Mouse (Mus musculus): ENCODE measurements around the gene Zxdc. TPM values are rescaled to one million over a fixed set of nuclear protein-coding genes. Genes with fewer than 3 reads are reported as not detected.

Zxdc gene
- 5.4 and 5.7 TPM in 2 replicates for polyA plus RNA-seq (2012; ENCODE audit: insufficient read depth, insufficient read length, missing spikeins)

- H3K4me3 ChIP-seq (ENCODE audit: insufficient read depth, low read depth, low read length): peak within 1 kb of the TSS; percentile 87
- H3K4me1 ChIP-seq (ENCODE audit: control insufficient read depth, insufficient read depth, insufficient read length, low read length): peaks cover 12% of the 10 kb centered on the region; the same call in 1 of the 2 replicates
- peak within 1 kb of the TSS; percentile 38; the same call in 1 of the 2 replicates for H3K27ac ChIP-seq (replicated peaks; ENCODE audit: low read depth, low read length)
Measured at GRCm38 (mm10) chr6:90368976-90369724, at the start of gene Zxdc. Gene Zxdc, plus strand, starts transcription at chr6:90369492.

DNA sequence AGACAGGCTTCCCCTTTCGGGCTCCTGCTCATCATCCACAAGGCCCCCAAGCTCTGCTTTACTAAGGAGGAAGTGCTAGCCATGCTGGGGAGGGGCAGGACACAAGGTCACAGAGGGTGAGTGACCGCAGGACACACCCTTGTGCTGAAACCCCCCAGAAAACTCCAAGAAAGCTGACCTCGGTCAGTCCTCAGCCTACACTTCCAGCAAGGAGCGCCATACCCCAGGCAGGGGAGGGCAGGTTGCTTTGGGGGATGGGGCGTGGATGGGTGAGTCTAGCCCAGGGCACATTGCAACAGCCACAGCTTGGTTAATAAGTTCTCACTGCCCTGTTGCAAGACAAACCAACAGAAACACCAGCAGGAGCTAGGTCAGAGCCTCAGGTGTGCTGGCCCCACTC is 48.9 kb upstream of the Zxdc start:
- H3K4me1 ChIP-seq (ENCODE audit: control insufficient read depth, insufficient read depth, insufficient read length, low read length): no peaks in the 10 kb centered on the region
- no peak overlapping the region for H3K27ac ChIP-seq (replicated peaks; ENCODE audit: low read depth, low read length)
- no peak overlapping the region for H3K4me3 ChIP-seq (ENCODE audit: insufficient read depth, low read depth, low read length)

DNA sequence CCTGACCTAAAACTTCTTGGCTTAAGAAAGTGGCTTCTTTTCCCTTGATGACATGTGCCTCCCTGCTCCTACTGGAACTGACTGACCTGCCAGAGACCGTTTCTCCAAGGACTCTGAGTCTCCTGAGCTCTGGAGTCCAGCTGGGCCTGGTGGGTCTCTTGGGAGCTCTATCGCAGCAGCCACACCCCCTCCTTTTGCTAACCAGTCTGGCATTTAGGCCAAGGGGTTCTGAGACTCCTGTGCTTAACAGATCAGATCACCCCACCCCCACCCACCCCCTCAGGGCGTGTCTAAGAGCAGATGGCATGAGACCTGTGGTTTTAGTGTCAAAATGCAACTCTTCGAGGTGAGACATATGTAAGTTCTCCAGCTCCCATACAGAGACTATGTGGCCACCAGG is 47.5 kb upstream of the Zxdc start:
- no peak overlapping the region for H3K27ac ChIP-seq (replicated peaks; ENCODE audit: low read depth, low read length)

GRCm38 (mm10) chr6:90324026-90324425 is 45.3 kb upstream of the Zxdc start:
- Histone ChIP-seq H3K27ac (replicated peaks; ENCODE audit: low read depth, low read length) (no peak overlapping the region), H3K4me3 (ENCODE audit: insufficient read depth, low read depth, low read length) (no peak overlapping the region), H3K4me1 (ENCODE audit: control insufficient read depth, insufficient read depth, insufficient read length, low read length) (no peaks in the 10 kb centered on the region)

More for the DNA sequence above, 47.5 kb upstream of the Zxdc start:
- H3K4me3 ChIP-seq (ENCODE audit: insufficient read depth, low read depth, low read length): no peak overlapping the region
- no peaks in the 10 kb centered on the region for H3K4me1 ChIP-seq (ENCODE audit: control insufficient read depth, insufficient read depth, insufficient read length, low read length)

- Histone ChIP-seq H3K4me1 (ENCODE audit: control insufficient read depth, insufficient read depth, insufficient read length, low read length) (no peaks in the 10 kb centered on the region), H3K4me3 (ENCODE audit: insufficient read depth, low read depth, low read length) (no peak overlapping the region), H3K27ac (replicated peaks; ENCODE audit: low read depth, low read length) (no peak overlapping the region)
Measured at GRCm38 (mm10) chr6:90324463-90324862, 44.8 kb upstream of the Zxdc start.

DNA sequence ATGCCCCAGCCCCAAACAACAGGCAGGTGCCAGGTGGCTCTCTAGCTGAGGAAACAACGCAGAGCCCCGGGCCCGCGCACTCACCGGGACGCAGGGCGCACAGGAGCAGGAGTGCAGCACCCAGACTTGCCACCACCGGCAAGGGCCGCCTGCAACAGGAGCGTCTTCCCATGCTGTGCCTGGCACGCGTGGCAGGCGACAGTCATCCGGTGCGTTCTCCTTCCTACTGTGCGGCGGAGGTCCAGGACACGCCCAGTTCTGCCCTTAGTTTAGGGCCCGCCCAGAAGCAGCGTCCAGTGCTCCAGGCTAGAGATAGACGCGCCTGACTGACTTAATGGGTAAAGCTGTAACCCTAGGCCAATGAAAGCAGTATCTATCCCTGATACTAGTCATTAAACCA is 44.3 kb upstream of the Zxdc start, which contains the start of gene Chst13:
Gene Chst13 (minus strand): TSS at position 195 of the 400 bp plus-strand sequence.
- Histone ChIP-seq H3K4me3 (ENCODE audit: insufficient read depth, low read depth, low read length) (no peak within 1 kb of the TSS), H3K4me1 (ENCODE audit: control insufficient read depth, insufficient read depth, insufficient read length, low read length) (no peaks in the 10 kb centered on the region), H3K27ac (replicated peaks; ENCODE audit: low read depth, low read length) (no peak within 1 kb of the TSS)

DNA sequence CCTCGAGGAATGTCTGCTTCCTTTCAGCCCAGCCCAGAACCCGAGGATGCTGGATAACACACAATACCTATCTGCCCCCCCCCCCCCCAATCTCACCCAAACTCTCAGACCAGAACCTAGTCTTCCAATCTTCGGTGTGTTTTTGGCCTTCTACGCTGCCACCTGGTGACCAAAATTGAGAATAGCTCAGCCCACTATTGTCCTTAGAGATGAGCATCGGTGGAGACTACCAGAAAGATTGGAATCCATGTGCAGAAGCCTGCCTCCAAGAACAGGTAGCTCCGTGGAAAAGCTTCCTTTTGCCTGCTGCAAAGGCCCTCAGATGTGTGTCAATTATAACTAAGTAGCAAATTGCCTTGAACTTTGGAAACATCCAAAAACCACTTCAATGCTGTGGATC is 41.6 kb upstream of the Zxdc start:
- no peaks in the 10 kb centered on the region for H3K4me1 ChIP-seq (ENCODE audit: control insufficient read depth, insufficient read depth, insufficient read length, low read length)
- no peak overlapping the region for H3K4me3 ChIP-seq (ENCODE audit: insufficient read depth, low read depth, low read length)
- H3K27ac ChIP-seq (replicated peaks; ENCODE audit: low read depth, low read length): no peak overlapping the region

- Histone ChIP-seq H3K27ac (replicated peaks; ENCODE audit: low read depth, low read length) (no peak overlapping the region), H3K4me1 (ENCODE audit: control insufficient read depth, insufficient read depth, insufficient read length, low read length) (no peaks in the 10 kb centered on the region), H3K4me3 (ENCODE audit: insufficient read depth, low read depth, low read length) (no peak overlapping the region)
Measured at GRCm38 (mm10) chr6:90329953-90330352, 39.3 kb upstream of the Zxdc start.

DNA sequence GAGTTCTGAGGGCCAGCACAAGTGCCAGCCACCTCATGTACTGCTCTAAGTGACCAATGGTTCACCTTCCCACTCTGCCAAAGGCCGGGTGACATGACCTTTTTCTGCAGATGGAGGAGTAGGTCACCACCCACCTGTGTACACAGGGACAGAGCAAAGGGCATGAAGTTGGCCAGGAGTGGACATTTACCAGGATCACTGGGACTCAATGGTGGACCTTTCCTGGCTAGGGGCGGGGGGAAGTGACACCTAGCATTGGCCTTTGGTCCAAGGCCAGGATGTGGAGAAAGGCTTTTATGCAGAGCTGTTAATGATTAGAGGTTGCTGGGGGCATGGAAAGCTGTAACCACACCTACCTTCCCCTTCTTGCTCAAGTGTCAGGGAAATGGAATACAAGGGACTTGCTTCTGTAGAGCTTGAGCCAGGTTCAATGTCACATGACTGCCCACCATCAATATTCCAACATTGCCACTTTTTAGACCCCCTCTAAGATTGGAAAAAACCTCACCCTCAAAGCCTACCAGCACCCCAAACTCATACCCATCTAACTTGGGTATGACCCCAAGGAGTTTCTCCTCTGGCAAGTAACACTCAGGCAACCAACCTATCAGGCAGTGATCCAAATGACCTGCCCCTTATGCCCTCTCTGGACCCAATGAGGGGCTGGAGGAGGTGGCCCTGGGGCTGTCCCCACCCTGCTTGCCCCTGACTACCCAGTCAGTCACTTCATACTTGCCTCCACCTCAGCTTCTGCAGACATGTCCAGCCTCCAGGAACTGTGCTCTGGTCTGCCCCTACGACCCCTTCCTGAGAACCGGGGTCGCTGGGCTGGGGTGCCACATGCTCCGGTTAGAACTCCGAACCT is 36.5 kb upstream of the Zxdc start, which contains the start of gene Uroc1:
Gene Uroc1 (plus strand): TSS at position 724 of the 865 bp plus-strand sequence.
- Histone ChIP-seq H3K4me3 (ENCODE audit: insufficient read depth, low read depth, low read length) (no peak within 1 kb of the TSS), H3K27ac (replicated peaks; ENCODE audit: low read depth, low read length) (no peak within 1 kb of the TSS), H3K4me1 (ENCODE audit: control insufficient read depth, insufficient read depth, insufficient read length, low read length) (no peaks in the 10 kb centered on the region)

DNA sequence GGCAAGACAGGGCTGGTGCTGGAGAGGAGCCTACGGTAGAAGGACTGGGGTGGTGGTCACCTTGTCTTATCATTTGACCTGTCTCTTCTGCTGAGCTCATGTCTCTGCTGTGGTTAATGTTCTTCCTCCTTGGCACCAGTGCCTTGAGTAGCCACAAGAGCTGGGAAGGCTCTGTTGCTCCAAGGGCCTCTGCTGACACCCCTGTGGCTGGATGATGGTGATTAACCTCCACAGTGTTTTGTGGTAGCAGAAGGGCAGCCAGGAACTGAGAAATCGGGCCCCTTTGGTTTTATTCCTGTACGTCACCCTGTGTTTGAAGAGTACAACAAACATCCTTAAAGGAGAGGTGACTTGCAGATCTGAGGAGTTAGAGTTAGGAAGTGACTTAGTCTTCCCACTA is 35.0 kb upstream of the Zxdc start:
- no peak overlapping the region for H3K4me3 ChIP-seq (ENCODE audit: insufficient read depth, low read depth, low read length)
- no peak overlapping the region for H3K27ac ChIP-seq (replicated peaks; ENCODE audit: low read depth, low read length)

GRCm38 (mm10) chr6:90342343-90342742 is 26.9 kb upstream of the Zxdc start:
- Histone ChIP-seq H3K4me3 (ENCODE audit: insufficient read depth, low read depth, low read length) (no peak overlapping the region), H3K27ac (replicated peaks; ENCODE audit: low read depth, low read length) (no peak overlapping the region), H3K4me1 (ENCODE audit: control insufficient read depth, insufficient read depth, insufficient read length, low read length) (no peaks in the 10 kb centered on the region)

More for the DNA sequence above, 35.0 kb upstream of the Zxdc start:
- no peaks in the 10 kb centered on the region for H3K4me1 ChIP-seq (ENCODE audit: control insufficient read depth, insufficient read depth, insufficient read length, low read length)

DNA sequence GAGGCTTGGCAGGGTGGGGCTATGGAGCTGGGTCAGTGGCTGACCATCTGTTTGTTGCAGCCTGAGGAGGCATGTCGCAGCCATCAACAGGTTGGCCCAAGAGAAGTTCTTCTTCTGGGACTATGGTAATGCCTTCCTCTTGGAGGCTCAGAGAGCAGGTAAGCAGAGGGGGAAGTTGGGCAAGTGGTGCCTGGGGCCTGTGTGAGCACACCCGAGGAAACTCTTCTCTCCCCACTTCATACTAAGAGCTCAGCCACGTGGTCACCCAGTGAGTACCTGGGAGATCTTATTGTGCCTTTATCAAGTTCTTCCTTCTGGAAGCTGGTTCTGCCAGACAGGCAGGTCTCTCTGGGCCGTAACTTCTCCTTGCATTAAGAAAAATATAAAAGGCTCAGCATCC is 22.1 kb upstream of the Zxdc start:
- no peak overlapping the region for H3K27ac ChIP-seq (replicated peaks; ENCODE audit: low read depth, low read length)
- no peak overlapping the region for H3K4me3 ChIP-seq (ENCODE audit: insufficient read depth, low read depth, low read length)
- H3K4me1 ChIP-seq (ENCODE audit: control insufficient read depth, insufficient read depth, insufficient read length, low read length): no peaks in the 10 kb centered on the region

DNA sequence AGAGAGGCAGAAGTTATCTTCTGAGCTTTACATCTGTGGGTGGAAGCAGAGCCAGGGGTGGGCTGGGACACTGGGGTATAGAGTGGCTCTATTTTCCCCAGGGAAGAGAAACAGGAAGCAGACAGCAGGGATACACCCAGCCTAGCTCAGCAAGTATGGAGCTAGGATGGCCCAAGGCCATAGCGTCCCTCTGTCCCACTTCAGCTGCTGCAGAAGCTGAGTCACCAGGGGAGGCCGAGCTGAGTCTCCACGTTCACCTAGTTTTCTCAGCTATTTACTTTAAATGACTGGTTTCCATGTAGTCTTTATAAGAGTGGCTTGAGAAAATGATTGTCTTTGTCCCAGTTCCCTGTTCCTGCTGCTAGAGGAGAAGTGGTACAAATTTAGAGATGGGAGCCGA is 20.8 kb upstream of the Zxdc start:
- H3K4me3 ChIP-seq (ENCODE audit: insufficient read depth, low read depth, low read length): no peak overlapping the region

GRCm38 (mm10) chr6:90350011-90350410 is 19.3 kb upstream of the Zxdc start:
- H3K27ac ChIP-seq (replicated peaks; ENCODE audit: low read depth, low read length): no peak overlapping the region

More for the DNA sequence above, 20.8 kb upstream of the Zxdc start:
- H3K4me1 ChIP-seq (ENCODE audit: control insufficient read depth, insufficient read depth, insufficient read length, low read length): no peaks in the 10 kb centered on the region
- H3K27ac ChIP-seq (replicated peaks; ENCODE audit: low read depth, low read length): no peak overlapping the region

GRCm38 (mm10) chr6:90358142-90358541 is 11.2 kb upstream of the Zxdc start:
- no peak overlapping the region for H3K4me3 ChIP-seq (ENCODE audit: insufficient read depth, low read depth, low read length)
- peaks cover 6% of the 10 kb centered on the region for H3K4me1 ChIP-seq (ENCODE audit: control insufficient read depth, insufficient read depth, insufficient read length, low read length)
- no peak overlapping the region for H3K27ac ChIP-seq (replicated peaks; ENCODE audit: low read depth, low read length)

More at GRCm38 (mm10) chr6:90350011-90350410, 19.3 kb upstream of the Zxdc start:
- Histone ChIP-seq H3K4me1 (ENCODE audit: control insufficient read depth, insufficient read depth, insufficient read length, low read length) (no peaks in the 10 kb centered on the region), H3K4me3 (ENCODE audit: insufficient read depth, low read depth, low read length) (no peak overlapping the region)
